Mouse (Mus musculus) heart, adult 2 months (tissue): ENCODE data around the gene Tspan9.

ENCODE experiments used
- CTCF ChIP-seq: fragments of 200-600 bp; IDR thresholded peaks from 2 replicates; pipeline ENCODE4 v1.8.1; 2022; ENCODE audit warnings: antibody characterized with exemption, mild to moderate bottlenecking, moderate library complexity
- EP300 ChIP-seq: fragments of 200-500 bp; IDR thresholded peaks from 2 replicates; pipeline ENCODE4 v1.6.1; 2011; ENCODE audit warnings: low read depth, low read length, control low read depth; ENCODE audit not compliant: insufficient read depth

DNA sequence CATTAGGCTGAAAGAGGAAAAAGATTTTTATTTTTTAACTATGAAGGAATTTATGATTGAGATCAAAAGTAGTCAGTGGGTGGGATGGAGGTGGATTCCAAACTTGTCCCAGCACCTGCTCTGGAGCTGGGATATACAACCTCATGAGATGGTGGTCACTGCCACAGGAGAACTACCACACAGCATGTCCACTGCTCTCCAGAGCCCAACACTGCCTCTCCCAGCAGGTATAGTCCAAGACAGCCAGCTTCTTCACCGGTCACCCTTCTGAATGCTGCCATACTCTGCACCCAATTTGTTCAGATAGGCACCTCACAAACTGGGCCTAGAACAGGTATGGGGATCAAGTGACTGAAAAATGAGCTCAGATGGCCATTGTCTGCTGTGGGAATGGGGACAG, 36.3 kb upstream of the Tspan9 start:
- TF ChIP-seq CTCF (no peak), EP300 (no peak)
